Mouse (Mus musculus) myocyte (in vitro differentiated cells): ENCODE measurements around the gene Dusp12.

Experiments used
- MAX ChIP-seq: IDR thresholded peaks from one replicate; pipeline ENCODE4 v1.6.1; 2011; ENCODE audit warnings: low read depth, mild to moderate bottlenecking, control low read depth
- POLR2A ChIP-seq: IDR thresholded peaks from one replicate; pipeline ENCODE4 v1.6.1; 2011; ENCODE audit warnings: low read depth, mild to moderate bottlenecking, control low read depth, moderate library complexity; ENCODE audit not compliant: insufficient read length
- TCF12 ChIP-seq: IDR thresholded peaks from one replicate; pipeline ENCODE4 v1.6.1; 2011; ENCODE audit warnings: mild to moderate bottlenecking, control low read depth; ENCODE audit not compliant: poor library complexity, insufficient read depth, severe bottlenecking
- USF1 ChIP-seq: IDR thresholded peaks from one replicate; pipeline ENCODE4 v1.6.1; 2011; ENCODE audit warnings: low read depth, mild to moderate bottlenecking, control low read depth, moderate library complexity

DNA sequence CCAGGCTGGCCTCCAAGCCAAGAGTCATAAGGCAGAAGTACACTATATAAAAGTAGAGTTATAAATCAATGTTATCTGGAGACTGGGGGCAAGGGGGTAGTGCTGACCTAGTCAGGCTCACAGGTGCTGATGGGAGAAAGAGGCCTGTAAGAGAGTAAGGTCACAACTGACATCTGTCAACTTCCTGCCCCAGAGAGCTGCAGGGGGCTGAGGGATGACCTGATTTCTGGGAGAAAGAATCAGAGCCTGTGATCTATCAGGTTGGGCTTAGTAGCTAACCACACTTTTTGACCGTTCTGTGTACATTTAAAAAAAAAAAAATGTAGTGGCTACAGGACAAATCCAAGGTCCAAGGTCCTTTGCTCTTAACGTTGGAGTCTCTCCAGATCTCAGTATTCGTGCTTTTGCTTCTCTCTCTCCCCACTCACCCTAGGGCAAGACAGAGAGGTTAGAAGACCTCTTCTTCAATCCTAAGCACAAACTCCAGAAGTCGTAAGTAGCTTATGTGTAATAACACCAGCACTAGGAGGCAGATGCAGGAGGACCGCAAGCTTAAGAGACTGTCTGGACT, 2.3 kb downstream of the Dusp12 start:
- TF ChIP-seq POLR2A: no peak
- TF ChIP-seq TCF12: no peak
- TF ChIP-seq USF1: no peak
- TF ChIP-seq MAX: no peak
